Mouse (Mus musculus) adrenal gland, adult 8-10 months (tissue): ENCODE measurements around the gene Prol1. TPM values are rescaled to one million over a fixed set of nuclear protein-coding genes. Genes with fewer than 3 reads are reported as not detected.
"Not testable (repeated sequence)": the region's sequence is repeated elsewhere in the genome, so short reads cannot be mapped to it uniquely, and the experiment has no call there.

Experiments
- DNase-seq: peaks from one replicate; pipeline ENCODE4 v3.0.0; 2022
- total RNA-seq, 4 experiments: library from RNA; stranded (reverse); gene quantifications; 2 replicates each; pipeline ENCODE4 v1.2.4; 2022

Gene Prol1
- not detected for total RNA-seq

DNA sequence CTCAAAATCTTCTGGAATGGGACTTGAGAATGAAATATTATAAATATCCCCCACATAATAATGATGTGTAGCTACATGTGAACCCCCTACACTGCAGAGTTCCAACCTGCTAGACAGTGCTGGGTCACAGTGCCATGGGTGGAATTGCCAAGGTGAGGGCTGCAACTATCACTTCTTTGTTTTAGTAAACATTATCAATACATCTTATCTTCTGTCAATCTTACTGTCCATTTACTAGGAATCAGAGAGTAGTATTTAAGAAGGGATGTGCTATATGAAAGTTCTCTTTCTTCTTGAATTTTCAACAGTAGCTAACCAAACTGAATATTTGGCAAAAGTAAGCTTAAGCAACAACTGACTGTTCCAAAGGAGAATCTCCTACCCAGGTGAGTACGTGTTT is at the start of gene Prol1:
Gene Prol1, plus strand, starts transcription at position 301 of the 400 bp plus-strand sequence.
- DNase-seq: no peak

DNA sequence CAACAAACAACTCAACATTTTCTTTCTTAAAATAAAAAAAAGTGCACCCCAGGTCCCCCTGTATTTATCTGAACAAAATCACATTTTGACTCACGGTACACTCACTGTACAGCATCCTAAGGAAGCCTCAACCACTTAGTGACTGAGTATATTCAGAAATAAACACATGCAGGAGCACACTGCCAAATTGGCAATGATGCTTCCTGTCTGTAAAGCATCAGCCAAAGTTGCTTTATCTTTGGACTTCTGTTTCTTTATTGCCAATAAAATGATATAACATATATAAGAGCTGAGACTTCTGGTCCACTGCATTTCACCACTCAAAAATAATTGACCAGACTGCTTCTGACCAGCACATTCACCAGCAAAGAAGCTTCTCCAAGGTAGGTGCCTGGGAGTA is 48.5 kb upstream of the Prol1 start, which contains the start of gene Gm7714:
Gene Gm7714, plus strand, starts transcription at position 301 of the 400 bp plus-strand sequence.
- no peak for DNase-seq

DNA sequence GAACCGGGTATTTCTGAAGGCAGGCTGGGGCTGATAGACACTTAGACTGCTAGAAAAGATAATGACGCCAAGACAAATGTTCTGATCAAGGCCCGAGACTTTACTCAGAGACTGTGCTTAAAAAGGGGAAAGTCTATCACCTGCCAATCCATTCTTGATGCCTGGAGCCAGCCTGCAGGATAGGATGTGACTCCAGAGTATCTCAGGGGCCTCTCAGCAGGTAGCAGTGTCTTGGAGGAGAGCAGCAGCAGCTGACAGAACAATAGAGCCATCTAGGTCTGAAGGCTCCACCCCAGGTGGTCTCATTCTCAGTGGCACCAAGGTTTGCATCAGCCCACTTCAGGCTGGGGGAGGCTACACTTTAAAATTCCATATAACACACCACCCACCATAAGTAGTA is 5.8 kb upstream of the Prol1 start:
- DNase-seq: not testable (repeated sequence)

DNA sequence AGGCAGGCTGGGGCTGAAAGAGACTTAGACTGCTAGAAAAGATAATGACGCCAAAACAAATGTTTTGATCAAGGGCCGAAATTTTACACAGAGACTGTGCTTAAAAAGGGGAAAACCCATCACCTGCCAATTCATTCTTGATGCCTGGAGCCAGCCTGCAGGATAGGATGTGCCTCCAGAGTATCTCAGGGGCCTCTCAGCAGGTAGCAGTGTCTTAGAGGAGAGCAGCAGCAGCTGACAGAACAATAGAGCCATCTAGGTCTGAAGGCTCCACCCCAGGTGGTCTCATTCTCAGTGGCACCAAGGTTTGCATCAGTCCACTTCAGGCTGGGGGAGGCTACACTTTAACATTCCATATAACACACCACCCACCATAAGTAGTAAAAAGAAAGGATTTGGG is 31.4 kb downstream of the Prol1 start:
- not testable (repeated sequence) for DNase-seq

DNA sequence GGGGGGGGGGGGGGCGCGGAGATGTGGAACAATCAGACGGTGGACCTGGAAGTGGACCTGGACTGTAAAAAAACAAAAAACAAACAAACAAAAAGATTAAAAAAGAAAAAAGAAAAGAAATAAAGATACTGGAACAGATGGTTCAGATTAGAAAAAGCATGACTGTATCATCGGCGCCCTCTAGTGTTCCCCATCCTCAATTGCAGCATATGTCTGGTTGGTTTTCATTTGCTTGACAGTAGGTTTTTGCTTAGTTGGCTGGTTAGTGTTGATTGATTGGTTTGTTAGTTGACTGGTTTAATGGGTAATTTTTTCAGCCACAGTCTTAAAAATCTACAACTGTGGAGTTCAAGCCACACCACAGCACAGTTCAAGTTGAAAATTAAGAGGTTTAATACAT is 47.7 kb downstream of the Prol1 start:
- DNase-seq: peak; percentile 4

DNA sequence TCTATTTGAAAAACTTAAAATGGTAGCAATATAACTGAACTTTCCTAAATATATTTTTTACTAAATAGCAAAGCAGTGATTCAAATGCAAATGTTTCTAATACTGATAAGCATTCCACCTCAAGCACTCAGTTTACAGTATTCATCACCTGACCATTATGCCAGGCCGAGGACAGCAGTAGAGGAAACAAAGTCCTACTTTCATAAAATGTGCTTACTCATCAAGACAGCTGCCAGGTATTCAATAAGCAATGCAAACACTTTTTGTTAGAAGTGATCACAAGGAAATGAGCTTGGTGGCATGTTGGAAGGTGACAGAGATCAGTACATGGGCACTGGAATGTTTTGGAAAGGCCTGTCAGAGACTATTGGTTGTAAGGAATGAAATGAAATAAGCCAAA is 49.8 kb downstream of the Prol1 start:
- no peak for DNase-seq

DNA sequence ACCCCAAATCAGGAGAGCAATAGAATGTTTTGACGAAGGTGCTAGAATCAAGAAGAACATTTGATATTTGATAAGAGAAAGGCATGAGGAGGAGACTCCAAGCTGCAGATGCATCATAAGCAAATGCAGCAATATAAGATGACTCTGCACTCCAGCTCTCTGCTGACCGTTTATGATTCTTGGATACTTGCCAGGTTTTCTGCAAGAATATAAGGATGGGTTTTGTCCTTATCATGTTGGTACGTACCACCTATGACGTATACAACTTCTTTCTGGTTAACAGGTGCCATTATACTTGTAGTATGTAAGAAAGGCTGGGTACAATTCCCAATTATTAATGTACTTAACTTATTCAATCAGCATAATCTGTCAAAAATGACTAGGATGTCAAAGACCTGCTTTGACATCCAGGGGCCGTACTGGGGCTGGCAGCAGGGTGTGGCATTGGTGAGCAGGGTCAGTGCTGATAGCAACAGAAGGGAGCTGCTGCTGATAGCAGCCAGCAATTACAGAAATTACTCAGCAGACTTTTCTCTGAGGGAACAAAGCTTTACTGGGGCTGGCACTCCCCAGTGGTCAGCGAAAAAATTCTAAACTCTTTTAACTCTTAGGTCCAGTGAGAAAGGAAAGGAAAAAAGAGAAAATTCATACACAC is 53.6 kb downstream of the Prol1 start:
- DNase-seq: no peak

DNA sequence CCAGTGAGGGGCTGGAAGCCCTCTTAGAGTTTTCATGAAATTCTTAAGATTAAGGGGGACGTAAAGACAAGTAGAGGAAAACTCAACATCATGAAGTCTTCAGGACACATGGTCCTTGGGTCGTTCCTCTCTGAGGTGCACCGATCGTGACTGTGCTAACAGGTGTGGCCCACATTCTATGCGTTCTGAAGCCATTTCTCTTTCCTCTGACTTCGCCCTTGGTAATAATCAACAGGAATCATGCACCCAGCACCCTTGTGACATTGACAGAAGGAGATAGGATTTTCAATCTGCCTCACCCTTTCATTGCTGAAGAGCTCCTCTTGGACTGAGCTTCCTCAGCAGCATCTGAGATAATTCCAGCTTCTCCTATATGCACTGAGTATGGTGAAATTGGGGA is 55.5 kb downstream of the Prol1 start:
- DNase-seq: no peak

DNA sequence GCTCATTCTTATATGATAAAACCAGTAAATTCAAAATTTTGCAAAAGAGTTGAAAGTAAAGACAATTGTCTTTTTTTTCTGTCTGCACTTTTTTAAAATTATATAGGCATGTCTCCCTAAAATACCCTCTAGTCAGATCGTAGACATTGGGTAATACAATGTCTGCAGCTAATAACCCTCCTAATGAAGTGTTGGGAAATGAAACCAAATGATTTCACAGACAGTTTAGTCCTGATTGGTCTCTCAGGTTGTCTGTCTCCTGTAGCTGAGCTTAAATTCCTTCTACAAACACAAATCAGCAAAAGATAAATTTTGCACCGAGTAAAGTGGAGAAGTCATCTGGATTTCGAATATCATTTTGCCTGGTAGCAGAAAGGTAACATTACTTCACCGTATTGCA is 58.7 kb downstream of the Prol1 start, which contains the start of gene Amtn:
Gene Amtn, plus strand, starts transcription at position 301 of the 400 bp plus-strand sequence.
- no peak for DNase-seq

Other genes starting within 250 kb of the Prol1 start
- not detected for gene Smr2, start 230.8 kb upstream of the Prol1 start, total RNA-seq
- not detected for gene Gm11116, start 205.8 kb upstream of the Prol1 start, total RNA-seq
- gene Gm11115, start 163.2 kb upstream of the Prol1 start, total RNA-seq: not detected
- not detected for gene Gm7714, start 48.4 kb upstream of the Prol1 start, total RNA-seq
- gene Amtn, start 58.8 kb downstream of the Prol1 start, total RNA-seq: not detected
- gene Ambn, start 138.7 kb downstream of the Prol1 start, total RNA-seq: not detected
- not detected for gene Enam, start 170.7 kb downstream of the Prol1 start, total RNA-seq
- gene Jchain, start 210.6 kb downstream of the Prol1 start, total RNA-seq: 1 to 10 TPM; 1.7 to 5.9 (median 3.2) TPM
- 10 to 100 TPM; 30.5 to 39.0 (median 35.2) TPM for gene Utp3, start 237.2 kb downstream of the Prol1 start, total RNA-seq
- 10 to 100 TPM; 31.8 to 45.7 (median 40.1) TPM for gene Rufy3, start 247.7 kb downstream of the Prol1 start, total RNA-seq